Mouse (Mus musculus) naive thymus-derived CD4-positive, alpha-beta T cell, adult 2 months (primary cell): ENCODE data around the gene D130043K22Rik.

ENCODE experiments used
- DNase-seq: peaks from one replicate; pipeline ENCODE4 v3.0.0-alpha.2; 2011; ENCODE audit warnings: low read depth

D130043K22Rik gene

GRCm38 (mm10) chr13:24947158-24947557, 102.2 kb downstream of the D130043K22Rik start:
- no peak for DNase-seq

- no peak for DNase-seq
Observed at GRCm38 (mm10) chr13:24948870-24949269, 103.9 kb downstream of the D130043K22Rik start.
